Mouse (Mus musculus) thymus, postnatal 25 days (tissue): ENCODE measurements around the gene Col5a1.
A peak's percentile ranks its signal among the peaks of the same experiment; 100 is the strongest.

Experiments used
- DNase-seq: peaks from one replicate; pipeline ENCODE4 v3.0.0; 2022

Col5a1 gene

GRCm38 (mm10) chr2:27886608-27887460 is 609 bp downstream of the Col5a1 start:
- peak; percentile 14 for DNase-seq

- no peak for DNase-seq
Measured at GRCm38 (mm10) chr2:27887461-27888264, 1.4 kb downstream of the Col5a1 start.

DNA sequence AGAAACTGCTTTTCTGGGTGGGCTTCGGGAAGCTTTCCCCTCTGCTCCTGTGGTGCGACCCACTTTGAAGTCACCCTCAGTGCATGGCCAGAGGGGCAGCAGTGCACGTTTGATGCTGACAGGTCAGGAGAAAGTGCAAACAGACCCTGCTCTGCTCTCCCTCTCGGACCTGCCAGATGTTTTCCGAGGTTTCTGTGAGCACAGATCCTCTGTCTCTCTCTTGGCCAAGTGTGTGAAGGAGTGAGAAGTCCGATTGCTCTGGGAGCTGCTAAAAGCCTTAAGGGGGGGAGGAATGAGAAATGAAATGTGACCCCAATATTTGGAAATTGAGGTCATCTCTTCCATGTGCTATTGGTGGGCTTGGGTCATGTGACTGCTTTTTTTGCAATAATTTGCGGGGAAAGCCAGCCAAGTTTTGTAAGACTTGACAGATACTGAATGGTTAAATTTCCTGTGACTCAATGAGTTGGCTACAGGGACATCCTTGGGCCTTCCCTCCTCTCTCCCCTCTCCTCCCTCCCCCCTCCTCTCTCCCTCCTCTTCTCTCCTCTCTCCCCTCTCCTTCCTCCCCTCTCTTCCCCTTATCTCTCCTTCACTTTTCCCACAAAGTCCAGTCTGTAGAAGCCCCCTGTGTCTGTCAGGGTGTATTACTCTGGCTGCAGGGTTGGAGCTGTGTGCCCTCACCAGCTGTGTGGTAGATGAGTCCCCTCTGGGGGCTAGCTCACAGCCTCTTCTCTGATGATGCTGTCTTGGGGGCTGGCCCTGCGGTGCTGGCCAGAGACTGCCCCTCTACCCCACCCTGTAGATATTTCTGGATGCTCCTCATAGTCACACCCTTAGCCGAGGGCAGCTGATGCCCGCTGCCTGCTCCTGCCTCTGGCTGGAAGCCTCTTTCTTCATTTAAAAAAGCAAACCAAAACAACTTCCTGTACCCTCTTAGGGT is 2.6 kb downstream of the Col5a1 start:
- DNase-seq: no peak

GRCm38 (mm10) chr2:27891922-27892541 is 5.8 kb downstream of the Col5a1 start:
- no peak for DNase-seq

DNA sequence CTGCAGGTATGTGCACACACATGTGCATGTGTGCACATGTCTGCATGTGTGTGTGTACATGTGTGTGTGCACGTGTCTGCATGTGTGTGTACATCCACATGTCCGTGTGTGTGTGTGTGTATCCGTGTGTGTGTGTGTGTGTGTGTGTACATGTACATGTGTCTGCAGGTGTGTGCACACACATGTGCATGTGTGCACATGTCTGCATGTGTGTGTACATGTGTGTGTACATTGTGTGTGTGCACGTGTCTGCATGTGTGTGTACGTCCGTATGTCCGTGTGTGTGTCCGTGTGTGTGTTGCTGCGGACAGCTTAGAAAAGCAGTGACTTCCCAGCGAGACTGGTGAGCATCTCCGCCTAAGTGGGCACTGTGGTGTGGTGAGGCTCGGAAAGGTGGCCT is 6.8 kb downstream of the Col5a1 start:
- no peak for DNase-seq

DNA sequence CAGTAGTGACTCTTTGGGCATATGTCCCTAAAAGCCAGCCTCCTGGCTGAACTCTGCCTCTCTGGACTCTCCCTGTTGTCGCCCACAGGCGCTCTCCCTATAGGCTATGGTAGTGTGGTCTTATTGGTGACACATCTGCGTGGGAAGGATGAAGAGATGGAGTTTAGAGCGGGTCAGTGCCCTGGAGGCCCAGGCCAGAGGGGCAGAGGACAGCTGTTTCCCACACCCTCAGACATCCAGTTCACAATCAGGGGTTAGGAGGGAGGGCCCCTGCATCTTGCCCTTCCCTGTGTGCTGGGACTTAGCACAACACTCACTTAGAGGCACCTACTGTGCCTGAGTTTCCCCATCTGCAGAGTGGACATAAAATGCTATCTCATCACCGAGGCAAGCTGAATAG is 8.8 kb downstream of the Col5a1 start:
- no peak for DNase-seq

DNA sequence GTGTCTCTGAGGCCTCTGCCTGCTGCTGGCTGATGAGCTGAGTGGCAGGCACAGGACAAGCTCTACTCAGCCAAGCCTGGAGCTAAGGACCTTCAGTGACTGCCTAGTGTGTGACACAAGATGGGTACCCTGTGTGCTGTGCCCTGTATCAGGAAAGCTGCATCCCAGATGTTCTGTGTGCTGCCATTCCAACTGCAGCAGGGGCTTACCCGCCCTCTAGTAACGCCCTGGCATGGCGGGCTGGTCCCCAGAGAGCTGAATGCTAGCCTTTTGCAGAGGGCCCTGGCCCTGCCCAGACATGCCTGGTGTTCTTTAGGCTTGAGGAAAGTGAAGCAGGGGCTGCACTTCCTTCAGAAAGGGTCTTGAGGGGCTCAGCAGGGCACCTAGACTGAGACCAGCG is 9.4 kb downstream of the Col5a1 start:
- no peak for DNase-seq

DNA sequence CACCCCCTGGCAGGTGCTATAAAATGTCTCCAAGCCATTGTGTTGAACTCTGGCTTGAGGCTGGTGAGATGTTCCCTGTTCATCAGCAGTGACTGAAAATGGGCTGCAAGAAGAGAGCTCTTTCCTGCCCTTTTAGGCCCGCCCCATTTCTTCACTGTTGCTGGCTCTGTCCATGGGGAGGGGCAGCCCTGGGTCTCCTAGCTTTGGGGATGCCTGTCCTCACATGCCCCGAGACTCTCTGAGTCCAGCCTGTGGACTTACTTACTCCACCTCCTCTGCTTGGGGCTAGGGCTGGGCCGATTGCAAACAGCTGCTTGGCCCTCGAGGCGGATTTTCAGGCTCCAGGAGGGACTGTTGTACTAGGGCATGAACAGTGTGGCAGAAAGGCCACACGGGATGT is 10.9 kb downstream of the Col5a1 start:
- DNase-seq: no peak

DNA sequence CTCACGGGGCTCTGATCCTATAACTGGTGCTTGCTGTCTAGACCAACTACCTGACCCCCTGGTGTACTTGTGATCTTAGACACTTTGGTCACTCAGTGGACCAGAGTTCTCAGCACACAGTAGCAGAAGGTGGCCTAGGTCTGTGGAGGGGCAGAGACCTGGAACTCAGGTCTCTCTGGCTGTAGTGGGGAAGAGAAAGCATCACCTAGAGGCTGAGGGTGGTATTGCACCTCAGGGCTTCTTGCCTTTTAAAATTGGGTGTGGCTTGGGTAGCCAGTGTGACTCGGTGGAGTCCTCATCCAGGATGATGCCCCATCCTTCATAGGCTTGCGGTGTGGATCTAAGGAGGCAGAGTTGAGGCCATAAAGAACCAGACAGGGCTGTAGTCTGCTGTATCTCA is 13.7 kb downstream of the Col5a1 start:
- peak; percentile 65 for DNase-seq

GRCm38 (mm10) chr2:27901076-27901475 is 14.9 kb downstream of the Col5a1 start:
- no peak for DNase-seq

GRCm38 (mm10) chr2:27901525-27902245 is 15.5 kb downstream of the Col5a1 start:
- DNase-seq: no peak

- no peak for DNase-seq
Measured at GRCm38 (mm10) chr2:27902318-27902717, 16.1 kb downstream of the Col5a1 start.

DNA sequence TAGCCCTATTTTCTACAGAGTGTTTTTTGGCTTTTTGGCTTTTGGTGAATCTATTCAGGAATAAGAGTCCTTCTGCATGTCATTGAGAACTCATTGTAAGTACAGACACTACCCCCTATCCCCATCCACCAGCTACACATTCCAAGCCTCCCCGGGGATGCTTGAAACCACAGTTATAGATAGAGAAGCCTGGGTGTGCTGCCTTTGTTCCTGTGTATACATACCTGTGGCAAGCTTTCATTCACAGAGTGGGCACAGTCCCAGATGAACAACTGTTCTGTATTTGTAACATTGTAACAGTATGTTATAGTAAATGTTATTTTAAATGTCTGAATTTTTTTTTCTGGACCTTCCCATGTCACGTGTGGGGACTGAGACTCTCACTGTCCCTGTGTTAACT is 19.2 kb downstream of the Col5a1 start:
- DNase-seq: no peak

GRCm38 (mm10) chr2:27910501-27910900 is 24.3 kb downstream of the Col5a1 start:
- DNase-seq: no peak

- DNase-seq: no peak
Measured at GRCm38 (mm10) chr2:27912546-27913275, 26.5 kb downstream of the Col5a1 start.

GRCm38 (mm10) chr2:27915726-27916125 is 29.5 kb downstream of the Col5a1 start:
- peak; percentile 28 for DNase-seq

GRCm38 (mm10) chr2:27916316-27916715 is 30.1 kb downstream of the Col5a1 start:
- no peak for DNase-seq

- no peak for DNase-seq
Measured at GRCm38 (mm10) chr2:27917177-27917576, 31.0 kb downstream of the Col5a1 start.

- no peak for DNase-seq
Measured at GRCm38 (mm10) chr2:27918106-27918505, 31.9 kb downstream of the Col5a1 start.

DNA sequence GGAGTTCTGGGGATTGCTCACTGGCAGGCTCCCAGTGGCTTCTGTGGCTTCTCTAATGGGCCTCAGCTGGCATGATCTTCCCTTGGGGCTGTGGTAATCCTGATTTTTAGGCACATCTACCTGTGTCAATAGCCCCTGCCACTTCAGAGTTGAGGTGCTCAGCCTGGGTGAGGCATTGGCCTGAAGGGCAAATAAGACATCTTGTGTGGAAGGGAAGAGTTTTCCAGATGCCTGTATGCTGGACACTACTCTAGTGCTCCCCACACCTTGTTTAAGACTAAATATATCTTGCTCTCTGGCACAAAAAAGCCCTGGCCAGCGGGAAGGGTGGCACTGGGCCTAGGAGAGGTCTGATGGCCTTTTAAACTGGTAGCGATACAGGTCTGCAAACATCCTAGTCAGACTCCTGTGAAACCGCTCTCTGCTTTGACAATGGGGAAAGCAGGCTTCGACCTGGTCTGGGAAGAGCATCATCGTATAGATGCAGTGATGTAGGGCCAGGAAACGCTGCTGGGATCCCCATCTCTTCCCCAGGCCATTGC is 33.2 kb downstream of the Col5a1 start:
- no peak for DNase-seq

- DNase-seq: no peak
Measured at GRCm38 (mm10) chr2:27922053-27922452, 35.8 kb downstream of the Col5a1 start.
